Mouse (Mus musculus) limb, embryonic 14.5 days (tissue): Measurements from ENCODE around the gene Adamts3. TPM values are rescaled to one million over a fixed set of nuclear protein-coding genes. Genes with fewer than 3 reads are reported as not detected.

Experiments used
- ATAC-seq: fragments of 200-750 bp; cut with Nextera tagmentation; 2 replicates; pipeline ENCODE4 v1.8.0; 2017; ENCODE audit warnings: low read depth, moderate number of reproducible peaks, moderate TSS enrichment; ENCODE audit not compliant: low FRiP score
- DNase-seq: peaks from one replicate; pipeline ENCODE4 v3.0.0-alpha.2; 2015; ENCODE audit warnings: low spot score
- H3K27ac ChIP-seq: fragments of 300-500 bp; sonication (generic); replicated peaks from 2 replicates; pipeline ENCODE4 v1.5.1; 2014; ENCODE audit warnings: low read depth, mild to moderate bottlenecking, low read length, moderate library complexity, mixed read lengths
- H3K27me3 ChIP-seq: fragments of 300-500 bp; sonication (generic); 2 replicates; pipeline ENCODE4 v1.6.1; 2014; ENCODE audit warnings: low read length, mixed read lengths; ENCODE audit not compliant: control insufficient read depth, insufficient read depth
- H3K36me3 ChIP-seq: fragments of 300-500 bp; sonication (generic); 2 replicates; pipeline ENCODE4 v1.6.1; 2014; ENCODE audit warnings: mild to moderate bottlenecking, low read length, moderate library complexity, mixed read lengths; ENCODE audit not compliant: control insufficient read depth, insufficient read depth
- H3K4me1 ChIP-seq: fragments of 300-500 bp; sonication (generic); 2 replicates; pipeline ENCODE4 v1.6.1; 2014; ENCODE audit warnings: antibody characterized with exemption, low read length, mixed read lengths; ENCODE audit not compliant: control insufficient read depth, insufficient read depth
- H3K4me2 ChIP-seq: fragments of 300-500 bp; sonication (generic); replicated peaks from 2 replicates; pipeline ENCODE4 v1.6.1; 2014; ENCODE audit warnings: low read depth, mild to moderate bottlenecking, low read length, moderate library complexity; ENCODE audit not compliant: severe bottlenecking
- H3K4me3 ChIP-seq: fragments of 300-500 bp; sonication (generic); replicated peaks from 2 replicates; pipeline ENCODE4 v1.5.1; 2014; ENCODE audit warnings: low read length
- H3K9ac ChIP-seq: fragments of 300-500 bp; sonication (generic); 2 replicates; pipeline ENCODE4 v1.6.1; 2014; ENCODE audit warnings: mild to moderate bottlenecking, low read depth, low read length, moderate library complexity; ENCODE audit not compliant: severe bottlenecking
- H3K9me3 ChIP-seq: fragments of 300-500 bp; sonication (generic); 2 replicates; pipeline ENCODE4 v1.6.1; 2016; ENCODE audit warnings: low read length; ENCODE audit not compliant: control insufficient read depth
- POLR2A ChIP-seq: fragments of 200-500 bp; IDR thresholded peaks from 2 replicates; pipeline ENCODE4 v1.8.0; 2012; ENCODE audit warnings: inconsistent platforms, mild to moderate bottlenecking, moderate library complexity, borderline replicate concordance; ENCODE audit not compliant: insufficient read depth, insufficient read length; ENCODE audit errors: extremely low read depth
- WGBS: fragments of 180-500 bp; shearing (Covaris S2); extraction: QIAGEN DNeasy Blood & Tissue Kit; methylation state at CpG from one replicate; pipeline ENCODE4 v1.1.7; 2014; 5-methylcytosine and 5-hydroxymethylcytosine counted together
- polyA plus RNA-seq, 2 experiments: library from polyadenylated mRNA; depleted of rRNA in 1 of 2; stranded (reverse) in 1 of 2; unstranded in 1 of 2; fragments of >200 nt; fragmentation: Nextera tagmentation in 1 of 2; extraction: Ambion mirVana in 1 of 2; gene quantifications; 2 replicates each; pipeline versions ENCODE4 v1.2.1 to v1.2.3; 2012 to 2014

Gene Adamts3
- polyA plus RNA-seq, 2 experiments: 9.5 to 13.0 TPM

DNA sequence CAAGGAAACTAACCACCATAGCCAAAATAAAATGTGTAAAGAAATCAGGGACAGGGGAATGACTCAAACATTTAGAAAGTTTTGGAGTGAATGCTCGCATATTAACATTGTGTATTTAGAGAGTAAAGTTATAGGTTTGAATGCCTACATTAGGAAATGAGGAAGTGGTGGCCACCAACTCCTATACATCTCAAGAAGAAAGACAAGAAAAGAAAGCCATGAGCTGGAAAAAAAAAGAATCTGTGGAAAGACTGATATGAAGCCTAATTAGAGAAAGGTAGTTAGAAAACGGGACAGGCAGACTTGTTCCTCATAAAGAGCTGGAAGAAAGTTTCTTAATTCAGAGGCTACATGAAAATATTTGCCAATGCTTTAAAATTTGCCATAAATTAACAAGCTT lies 138.0 kb downstream of the Adamts3 start:
- ATAC-seq (no peak), DNase-seq (no peak)
- H3K4me2 ChIP-seq: no peak overlapping the region
- H3K4me1 ChIP-seq: no peaks in the 10 kb centered on the region
- no peak overlapping the region for H3K4me3 ChIP-seq
- H3K27ac ChIP-seq: no peak overlapping the region
- TF ChIP-seq POLR2A: no peak
- WGBS: 71% methylated on average over 2 of the region's 2 CpGs
- no peaks in the 10 kb centered on the region for H3K27me3 ChIP-seq
- H3K36me3 ChIP-seq: no peaks in the 10 kb centered on the region
- H3K9ac ChIP-seq: no peak overlapping the region
- H3K9me3 ChIP-seq: no peaks in the 10 kb centered on the region

- no peaks in the 10 kb centered on the region for H3K9me3 ChIP-seq
- WGBS: 63% methylated on average over 2 of the region's 2 CpGs
- H3K27ac ChIP-seq: no peak overlapping the region
These were observed 148.4 kb downstream of the Adamts3 start for GRCm38 (mm10) chr5:89734759-89735158.

DNA sequence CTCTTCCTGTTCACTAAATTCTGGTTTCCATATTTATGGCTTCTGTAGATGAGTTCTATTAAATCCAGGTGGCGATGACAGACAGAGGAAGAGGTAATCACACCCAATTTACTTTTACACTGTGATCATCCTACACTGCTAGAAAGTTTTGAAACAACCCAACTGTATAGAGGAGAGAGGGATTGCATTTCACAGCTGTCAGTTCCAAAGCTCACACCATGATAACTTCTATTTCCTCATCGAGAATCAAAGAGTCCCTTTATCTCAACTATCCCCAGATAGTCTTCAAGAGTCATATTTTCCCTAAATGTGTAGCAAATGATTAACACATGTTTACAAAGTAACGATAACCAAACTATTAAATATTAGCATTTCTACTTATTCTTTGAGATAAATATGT lies 152.7 kb downstream of the Adamts3 start:
- no peak overlapping the region for H3K4me3 ChIP-seq
- no peaks in the 10 kb centered on the region for H3K36me3 ChIP-seq
- no peaks in the 10 kb centered on the region for H3K4me1 ChIP-seq
- H3K27ac ChIP-seq: no peak overlapping the region
- peaks cover 10% of the 10 kb centered on the region for H3K9me3 ChIP-seq
- TF ChIP-seq POLR2A: no peak
- H3K27me3 ChIP-seq: no peaks in the 10 kb centered on the region
- no peak for ATAC-seq
- no peak overlapping the region for H3K9ac ChIP-seq
- DNase-seq: no peak
- H3K4me2 ChIP-seq: no peak overlapping the region
- 78% methylated on average over 3 of the region's 3 CpGs for WGBS

More at GRCm38 (mm10) chr5:89734759-89735158, 148.4 kb downstream of the Adamts3 start:
- Histone ChIP-seq H3K9ac (no peak overlapping the region), H3K4me2 (no peak overlapping the region), H3K4me3 (no peak overlapping the region), H3K4me1 (no peaks in the 10 kb centered on the region), H3K36me3 (no peaks in the 10 kb centered on the region), H3K27me3 (no peaks in the 10 kb centered on the region)
- ATAC-seq (no peak), DNase-seq (no peak)
- TF ChIP-seq POLR2A: no peak

GRCm38 (mm10) chr5:89728117-89728516 lies 155.0 kb downstream of the Adamts3 start:
- no peak overlapping the region for H3K27ac ChIP-seq
- ATAC-seq (no peak), DNase-seq (no peak)
- no peak overlapping the region for H3K4me2 ChIP-seq
- H3K9me3 ChIP-seq: peaks cover 10% of the 10 kb centered on the region
- H3K27me3 ChIP-seq: no peaks in the 10 kb centered on the region
- 68% methylated on average over 3 of the region's 3 CpGs for WGBS
- no peaks in the 10 kb centered on the region for H3K4me1 ChIP-seq
- no peak overlapping the region for H3K4me3 ChIP-seq
- TF ChIP-seq POLR2A: no peak
- no peaks in the 10 kb centered on the region for H3K36me3 ChIP-seq
- H3K9ac ChIP-seq: no peak overlapping the region

GRCm38 (mm10) chr5:89727497-89728057 lies 155.6 kb downstream of the Adamts3 start:
- no peaks in the 10 kb centered on the region for H3K4me1 ChIP-seq
- DNase-seq (no peak), ATAC-seq (no peak)
- no peak overlapping the region for H3K9ac ChIP-seq
- TF ChIP-seq POLR2A: no peak
- no peak overlapping the region for H3K4me2 ChIP-seq
- no peaks in the 10 kb centered on the region for H3K27me3 ChIP-seq
- no peak overlapping the region for H3K4me3 ChIP-seq
- WGBS: 82% methylated on average over 6 of the region's 6 CpGs
- no peaks in the 10 kb centered on the region for H3K36me3 ChIP-seq
- no peak overlapping the region for H3K27ac ChIP-seq
- H3K9me3 ChIP-seq: peaks cover 10% of the 10 kb centered on the region

DNA sequence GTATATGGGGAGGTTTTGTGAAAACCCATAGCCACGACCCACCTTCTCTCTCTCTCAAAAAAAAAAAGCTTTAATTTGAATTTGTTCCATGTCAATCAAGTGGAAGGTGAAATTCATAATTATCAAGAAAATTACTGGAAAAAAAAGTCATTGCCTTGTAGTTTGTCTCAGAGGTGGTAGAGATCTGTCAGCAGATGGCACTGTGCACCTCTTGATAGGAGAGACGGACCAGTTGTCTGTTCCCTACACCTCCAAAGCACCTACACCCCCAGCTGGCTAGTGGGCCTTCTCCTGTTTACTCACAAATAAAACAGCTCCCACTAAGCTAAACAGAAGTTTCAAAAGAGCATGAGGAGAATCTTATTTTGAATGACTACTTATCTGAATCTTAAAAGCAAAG lies 168.6 kb downstream of the Adamts3 start:
- ATAC-seq: no peak
- Histone ChIP-seq H3K9me3 (no peaks in the 10 kb centered on the region), H3K4me2 (no peak overlapping the region), H3K4me1 (no peaks in the 10 kb centered on the region), H3K27ac (no peak overlapping the region), H3K36me3 (no peaks in the 10 kb centered on the region), H3K27me3 (no peaks in the 10 kb centered on the region), H3K4me3 (no peak overlapping the region), H3K9ac (no peak overlapping the region)
- WGBS: 40% methylated on average over 2 of the region's 2 CpGs
- no peak for DNase-seq
- no peak for TF ChIP-seq POLR2A
